Mouse (Mus musculus) ES-Bruce4 (cell line): ENCODE measurements at regions not wholly inside any gene's neighbourhood (a gene's known extent, or its start where the extent isn't known, plus 50 kb on each side); places are given as distances from the start of the nearest gene placed in this dataset.

Experiments
- EP300 ChIP-seq: IDR thresholded peaks from 2 replicates; pipeline ENCODE4 v1.6.1; 2011; ENCODE audit warnings: low read depth, low read length; ENCODE audit not compliant: insufficient read depth
- POLR2A ChIP-seq: IDR thresholded peaks from one replicate; pipeline ENCODE4 v1.8.1; 2011; ENCODE audit warnings: low read length; ENCODE audit not compliant: insufficient read depth

GRCm38 (mm10) chr12:16204941-16205340 lies 388.2 kb upstream of the Trib2 start:
- no peak for TF ChIP-seq POLR2A
- no peak for TF ChIP-seq EP300
